Mouse (Mus musculus) thymus, adult 2 months (tissue): Measurements from ENCODE around the gene L2hgdh. TPM values are rescaled to one million over a fixed set of nuclear protein-coding genes. Genes with fewer than 3 reads are reported as not detected.

Source experiments
- DNase-seq: peaks from one replicate; pipeline ENCODE4 v3.0.0; 2021
- H3K27ac ChIP-seq: fragments of 200-500 bp; 2 replicates; pipeline ENCODE4 v1.5.1; 2012; ENCODE audit warnings: low read length, control low read depth; ENCODE audit not compliant: control insufficient read depth, insufficient read depth
- H3K27me3 ChIP-seq: fragments of 200-500 bp; 2 replicates; pipeline ENCODE4 v1.6.1; 2012; ENCODE audit warnings: mild to moderate bottlenecking, low read length, moderate library complexity, mixed read lengths; ENCODE audit not compliant: control insufficient read depth, insufficient read depth
- H3K36me3 ChIP-seq: fragments of 200-500 bp; 2 replicates; pipeline ENCODE4 v1.6.1; 2012; ENCODE audit warnings: mild to moderate bottlenecking, low read length, moderate library complexity; ENCODE audit not compliant: control insufficient read depth, insufficient read depth
- H3K4me1 ChIP-seq: fragments of 200-500 bp; replicated peaks from 2 replicates; pipeline ENCODE4 v1.6.1; 2012; ENCODE audit warnings: low read length; ENCODE audit not compliant: control insufficient read depth, insufficient read depth
- H3K4me3 ChIP-seq: fragments of 200-500 bp; 2 replicates; pipeline ENCODE4 v1.5.1; 2012; ENCODE audit warnings: mild to moderate bottlenecking, low read length, control low read depth, moderate library complexity; ENCODE audit not compliant: control insufficient read depth, insufficient read depth
- CTCF ChIP-seq: fragments of 200-500 bp; IDR thresholded peaks from 2 replicates; pipeline ENCODE4 v1.5.1; 2012; ENCODE audit warnings: mild to moderate bottlenecking, control low read depth, low read length, moderate library complexity, borderline replicate concordance; ENCODE audit not compliant: control insufficient read depth, poor library complexity, insufficient read depth; ENCODE audit errors: extremely low read depth
- POLR2A ChIP-seq: fragments of 200-500 bp; IDR thresholded peaks from 2 replicates; pipeline ENCODE4 v1.6.1; 2012; ENCODE audit warnings: mild to moderate bottlenecking, low read length, control low read depth, moderate library complexity; ENCODE audit not compliant: control insufficient read depth, poor library complexity, insufficient read depth; ENCODE audit errors: extremely low read depth
- WGBS: fragments of 180-500 bp; shearing (Covaris S2); methylation state at CpG from one replicate; pipeline ENCODE4 v1.1.7; 2018; 5-methylcytosine and 5-hydroxymethylcytosine counted together
- polyA plus RNA-seq: library from polyadenylated mRNA; depleted of rRNA; stranded (reverse); fragments of >200 nt; gene quantifications from 2 replicates; pipeline ENCODE4 v1.2.3, GENCODE M21; 2012; rRNA removed

L2hgdh gene
- polyA plus RNA-seq, 1 experiment: 5.0 TPM

- 90% methylated on average over 8 of the region's 8 CpGs for WGBS
- no peak overlapping the region for H3K27ac ChIP-seq
- H3K4me3 ChIP-seq: no peak overlapping the region
- no peaks in the 10 kb centered on the region for H3K27me3 ChIP-seq
- no peak for TF ChIP-seq POLR2A
- TF ChIP-seq CTCF: no peak
- DNase-seq: no peak
- no peaks in the 10 kb centered on the region for H3K36me3 ChIP-seq
- H3K4me1 ChIP-seq: no peaks in the 10 kb centered on the region
These were observed 78.7 kb downstream of the L2hgdh start for GRCm38 (mm10) chr12:69645821-69646616.

DNA sequence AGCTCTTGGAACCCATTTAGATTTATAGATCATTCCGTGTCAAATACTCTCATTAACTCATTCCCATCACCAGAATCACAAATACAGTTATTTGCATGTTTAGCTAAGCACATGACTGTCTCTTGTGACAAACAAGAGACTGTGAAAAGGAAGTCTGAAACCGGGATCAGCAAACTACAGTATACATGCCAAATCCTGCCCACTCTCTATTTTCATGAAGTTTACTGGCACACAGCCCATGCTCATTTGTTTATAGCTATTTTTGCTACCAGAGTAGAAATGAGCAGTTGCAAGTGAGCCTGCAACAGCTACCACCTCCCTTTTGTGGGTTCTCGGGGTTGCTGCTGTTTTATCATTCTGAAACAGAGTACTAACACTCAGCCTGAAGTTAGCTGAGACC lies 79.8 kb downstream of the L2hgdh start:
- Histone ChIP-seq H3K4me3 (no peak overlapping the region), H3K27ac (no peak overlapping the region), H3K4me1 (no peaks in the 10 kb centered on the region), H3K27me3 (no peaks in the 10 kb centered on the region), H3K36me3 (no peaks in the 10 kb centered on the region)
- no peak for TF ChIP-seq POLR2A
- TF ChIP-seq CTCF: no peak
- WGBS: 92% methylated on average over 3 of the region's 3 CpGs
- no peak for DNase-seq

DNA sequence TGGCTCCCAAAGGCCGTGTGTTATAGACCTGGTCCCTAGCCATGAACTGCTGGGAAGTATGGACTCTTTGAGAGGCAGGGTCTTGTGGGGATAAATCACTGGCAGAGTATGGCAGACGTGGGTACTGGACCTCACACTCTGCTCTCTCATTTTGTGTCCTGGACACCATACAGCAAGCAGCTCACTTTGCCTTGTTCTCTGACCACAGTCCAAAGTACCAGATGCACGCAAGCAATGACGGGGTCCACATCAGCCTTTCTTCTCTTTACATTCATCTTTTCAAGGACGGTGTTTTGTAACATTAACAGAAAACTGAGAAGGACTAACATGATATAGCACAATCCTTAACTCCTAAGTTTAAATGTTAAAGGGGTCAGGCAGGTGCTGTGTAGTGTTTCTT lies 81.8 kb downstream of the L2hgdh start:
- no peak overlapping the region for H3K27ac ChIP-seq
- no peaks in the 10 kb centered on the region for H3K27me3 ChIP-seq
- WGBS: over 99% methylated on average over 5 of the region's 5 CpGs
- H3K4me1 ChIP-seq: no peaks in the 10 kb centered on the region
- peaks cover 6% of the 10 kb centered on the region; the same call in 1 of the 2 replicates for H3K36me3 ChIP-seq
- DNase-seq: no peak
- no peak for TF ChIP-seq POLR2A
- TF ChIP-seq CTCF: no peak
- no peak overlapping the region for H3K4me3 ChIP-seq

Other genes starting within 250 kb of the L2hgdh start
- gene Vcpkmt, start 141.8 kb downstream of the L2hgdh start, polyA plus RNA-seq: 11.7 and 13.4 TPM in 2 replicates
- gene Sos2, start 43.0 kb downstream of the L2hgdh start, polyA plus RNA-seq: 17.8 and 18.0 TPM in 2 replicates
- 13.3 and 14.4 TPM in 2 replicates for gene Atp5s, start 77 bp upstream of the L2hgdh start, polyA plus RNA-seq
- gene Cdkl1, start 66.4 kb upstream of the L2hgdh start, polyA plus RNA-seq: 2.5 TPM in 2 replicates
- 0.75 and 0.91 TPM in 2 replicates for gene Atl1, start 167.7 kb upstream of the L2hgdh start, polyA plus RNA-seq
- gene Map4k5, start 168.3 kb upstream of the L2hgdh start, polyA plus RNA-seq: 11.3 and 17.1 TPM in 2 replicates